ENCODE assay signal across 8 mouse cellular contexts in genomic region chr3:96221640-96222038, GRCm38 (mm10). TPM values are rescaled to one million over a fixed set of nuclear protein-coding genes. Genes with fewer than 3 reads are reported as not detected.
DNase-seq lines count a peak whose midpoint lies in the region; ATAC-seq and TF ChIP-seq lines count a peak whose summit lies in the region.

No protein-coding gene starts in this region.

- H3K27ac ChIP-seq in bone marrow macrophage, adult 2 months (ENCODE audit: insufficient read depth, low read depth, low read length): peak overlapping the region; percentile 80
- H3K27ac ChIP-seq in liver, embryonic 13.5 days: peak overlapping the region; percentile 100
- peak overlapping the region; percentile 98 for H3K27ac ChIP-seq in stomach, embryonic 16.5 days (ENCODE audit: low read length)

- peak; percentile 21 for DNase-seq in kidney, adult 18-20 months
- no peak for DNase-seq in kidney, postnatal 25 days
- DNase-seq in liver, embryonic 13.5 days: no peak
- DNase-seq in testis, postnatal 14 days (ENCODE audit: low spot score): no peak
- DNase-seq in left cerebral cortex, adult 9 months (ENCODE audit: low spot score in 2 of 2): no peak

- H3K4me2 ChIP-seq in liver, embryonic 13.5 days: peak overlapping the region; percentile 92
- H3K4me2 ChIP-seq in stomach, embryonic 16.5 days (ENCODE audit: low read depth, low read length): peak overlapping the region; percentile 82

- peak overlapping the region; percentile 69 for H3K4me3 ChIP-seq in bone marrow macrophage, adult 2 months (ENCODE audit: insufficient read depth, low read length)
- H3K4me3 ChIP-seq in liver, embryonic 13.5 days (replicated peaks): peak overlapping the region; percentile 72
- peak overlapping the region; percentile 50 for H3K4me3 ChIP-seq in stomach, embryonic 16.5 days (replicated peaks; ENCODE audit: low read length)

- no peak for TF ChIP-seq POLR2A in bone marrow macrophage, adult 2 months (IDR thresholded peaks at IDR 0.05; ENCODE audit: borderline replicate concordance, low read depth, low read length)

- peaks cover 31% of the 10 kb centered on the region for H3K4me1 ChIP-seq in bone marrow macrophage, adult 2 months (ENCODE audit: control insufficient read depth, insufficient read depth, low read length)
- H3K4me1 ChIP-seq in liver, embryonic 13.5 days (replicated peaks): peaks cover 69% of the 10 kb centered on the region
- H3K4me1 ChIP-seq in stomach, embryonic 16.5 days (ENCODE audit: control insufficient read depth, insufficient read depth, low read length): peaks cover 31% of the 10 kb centered on the region

- TF ChIP-seq CTCF in bone marrow macrophage, adult 2 months (IDR thresholded peaks at IDR 0.05; ENCODE audit: low read depth, low read length): no peak

- H3K9me3 ChIP-seq in liver, embryonic 13.5 days (replicated peaks): no peaks in the 10 kb centered on the region
- no peaks in the 10 kb centered on the region for H3K9me3 ChIP-seq in stomach, embryonic 16.5 days (replicated peaks; ENCODE audit: control insufficient read depth, low read length)

- H3K27me3 ChIP-seq in liver, embryonic 13.5 days: no peaks in the 10 kb centered on the region
- no peaks in the 10 kb centered on the region for H3K27me3 ChIP-seq in stomach, embryonic 16.5 days (ENCODE audit: control insufficient read depth, insufficient read depth, low read length)

- 22% methylated on average over 9 of the region's 9 CpGs for WGBS in liver, embryonic 13.5 days (ENCODE audit: insufficient replicate concordance)
- WGBS in stomach, embryonic 16.5 days: 18% methylated on average over 9 of the region's 9 CpGs

- H3K36me3 ChIP-seq in liver, embryonic 13.5 days: no peaks in the 10 kb centered on the region
- H3K36me3 ChIP-seq in stomach, embryonic 16.5 days (ENCODE audit: control insufficient read depth, insufficient read depth, low read length): no peaks in the 10 kb centered on the region

- peak; percentile 0; the same call in 1 of the 2 replicates for ATAC-seq in granulocyte monocyte progenitor cell, adult 5-6 weeks (replicated peaks; ENCODE audit: poor library complexity, severe bottlenecking)
- ATAC-seq in liver, embryonic 13.5 days (ENCODE audit: low read depth): no peak
- no peak for ATAC-seq in stomach, embryonic 16.5 days (ENCODE audit: insufficient read depth, low FRiP score)

- H3K9ac ChIP-seq in liver, embryonic 13.5 days: peak overlapping the region; percentile 95
- peak overlapping the region; percentile 76 for H3K9ac ChIP-seq in stomach, embryonic 16.5 days (ENCODE audit: low read length)

RNA-seq across cellular contexts. Expression of gene Hist2h2be, which starts 0.7 kb away (rescaled TPM):
- polyA plus RNA-seq in bone marrow macrophage, adult 2 months (2012; ENCODE audit: insufficient read depth, insufficient read length, missing spikeins): 13.0 and 13.9 TPM in 2 replicates
- 5.1 and 11.2 TPM in 2 replicates for total RNA-seq in granulocyte monocyte progenitor cell, adult 5-6 weeks (2014; fragmentation: Nextera tagmentation)
- 3.3 and 4.4 TPM in 2 replicates for total RNA-seq in granulocyte monocyte progenitor cell, adult 5-6 weeks (2017)
- 5.4 and 7.9 TPM in 2 replicates for polyA plus RNA-seq in liver, embryonic 13.5 days (2015; fragmentation: Nextera tagmentation; extraction: Ambion mirVana)
- polyA plus RNA-seq in stomach, embryonic 16.5 days (2015; fragmentation: Nextera tagmentation; extraction: Ambion mirVana): 9.3 and 10.6 TPM in 2 replicates

RNA-seq across cellular contexts. Expression of gene Hist2h2ac, which starts 1.0 kb away (rescaled TPM):
- not detected in 2 replicates for polyA plus RNA-seq in bone marrow macrophage, adult 2 months (2012; ENCODE audit: insufficient read depth, insufficient read length, missing spikeins)
- total RNA-seq in granulocyte monocyte progenitor cell, adult 5-6 weeks (2014; fragmentation: Nextera tagmentation): 11.4 and 41.6 TPM in 2 replicates
- 2,701 and 3,178 TPM in 2 replicates for total RNA-seq in granulocyte monocyte progenitor cell, adult 5-6 weeks (2017)
- 12.9 and 19.8 TPM in 2 replicates for polyA plus RNA-seq in liver, embryonic 13.5 days (2015; fragmentation: Nextera tagmentation; extraction: Ambion mirVana)
- 2.9 and 6.3 TPM in 2 replicates for polyA plus RNA-seq in stomach, embryonic 16.5 days (2015; fragmentation: Nextera tagmentation; extraction: Ambion mirVana)

RNA-seq across cellular contexts. Expression of gene Hist2h2ab, which starts 2.0 kb away (rescaled TPM):
- not detected in 2 replicates for polyA plus RNA-seq in bone marrow macrophage, adult 2 months (2012; ENCODE audit: insufficient read depth, insufficient read length, missing spikeins)
- total RNA-seq in granulocyte monocyte progenitor cell, adult 5-6 weeks (2014; fragmentation: Nextera tagmentation): 2.9 and 4.4 TPM in 2 replicates
- total RNA-seq in granulocyte monocyte progenitor cell, adult 5-6 weeks (2017): 239 TPM in 2 replicates
- polyA plus RNA-seq in liver, embryonic 13.5 days (2015; fragmentation: Nextera tagmentation; extraction: Ambion mirVana): 0.85 TPM in 1 of 2 replicates, not detected in the other
- 0.92 TPM in 1 of 2 replicates, not detected in the other for polyA plus RNA-seq in stomach, embryonic 16.5 days (2015; fragmentation: Nextera tagmentation; extraction: Ambion mirVana)

RNA-seq across cellular contexts. Expression of gene Bola1, which starts 2.1 kb away (rescaled TPM):
- polyA plus RNA-seq in bone marrow macrophage, adult 2 months (2012; ENCODE audit: insufficient read depth, insufficient read length, missing spikeins): 14.1 and 19.0 TPM in 2 replicates
- total RNA-seq in granulocyte monocyte progenitor cell, adult 5-6 weeks (2014; fragmentation: Nextera tagmentation): 9.4 and 44.0 TPM in 2 replicates
- total RNA-seq in granulocyte monocyte progenitor cell, adult 5-6 weeks (2017): 45.3 and 56.0 TPM in 2 replicates
- 50.7 and 56.1 TPM in 2 replicates for polyA plus RNA-seq in liver, embryonic 13.5 days (2015; fragmentation: Nextera tagmentation; extraction: Ambion mirVana)
- 46.8 and 50.0 TPM in 2 replicates for polyA plus RNA-seq in stomach, embryonic 16.5 days (2015; fragmentation: Nextera tagmentation; extraction: Ambion mirVana)

RNA-seq across cellular contexts. Expression of gene Hist2h3c2, which starts 17.3 kb away (rescaled TPM):
- polyA plus RNA-seq in bone marrow macrophage, adult 2 months (2012; ENCODE audit: insufficient read depth, insufficient read length, missing spikeins): 2.4 and 13.5 TPM in 2 replicates
- 35.5 and 102 TPM in 2 replicates for total RNA-seq in granulocyte monocyte progenitor cell, adult 5-6 weeks (2014; fragmentation: Nextera tagmentation)
- 160 and 202 TPM in 2 replicates for total RNA-seq in granulocyte monocyte progenitor cell, adult 5-6 weeks (2017)
- polyA plus RNA-seq in liver, embryonic 13.5 days (2015; fragmentation: Nextera tagmentation; extraction: Ambion mirVana): 9.8 and 20.7 TPM in 2 replicates
- 2.6 TPM in 1 of 2 replicates, not detected in the other for polyA plus RNA-seq in stomach, embryonic 16.5 days (2015; fragmentation: Nextera tagmentation; extraction: Ambion mirVana)
